Mouse (Mus musculus) frontal cortex, postnatal 25 days (tissue): ENCODE measurements around the gene Fars2.
A peak's percentile ranks its signal among the peaks of the same experiment; 100 is the strongest.

Source experiments
- DNase-seq, 2 experiments: peaks; one replicate each; pipeline ENCODE4 v3.0.0; 2022; ENCODE audit warnings: low spot score in 2 of 2

Gene Fars2

GRCm38 (mm10) chr13:36732891-36733490 is 615.8 kb downstream of the Fars2 start:
- DNase-seq, result no peak

GRCm38 (mm10) chr13:36733566-36733965 is 616.4 kb downstream of the Fars2 start:
- no peak for DNase-seq

- DNase-seq, result peak in 1 of 2 experiments; percentile 24
Measured at GRCm38 (mm10) chr13:36733989-36734690, 616.9 kb downstream of the Fars2 start.

- DNase-seq, result peak in 1 of 2 experiments; percentile 30
Measured at GRCm38 (mm10) chr13:36734731-36735571, 617.7 kb downstream of the Fars2 start, which contains the start of gene Nrn1. Gene Nrn1, minus strand, starts transcription at chr13:36735131.

GRCm38 (mm10) chr13:36735901-36736618 is 618.8 kb downstream of the Fars2 start:
- peak in 1 of 2 experiments; percentile 33 for DNase-seq

GRCm38 (mm10) chr13:36736619-36736996 is 619.4 kb downstream of the Fars2 start:
- no peak for DNase-seq

GRCm38 (mm10) chr13:36750056-36750455 is 632.8 kb downstream of the Fars2 start:
- DNase-seq, result no peak

GRCm38 (mm10) chr13:36751861-36752260 is 634.6 kb downstream of the Fars2 start:
- no peak for DNase-seq

- DNase-seq, result no peak
Measured at GRCm38 (mm10) chr13:36766801-36767200, 649.6 kb downstream of the Fars2 start.
